Mouse (Mus musculus): Measurements from ENCODE around the gene Olfr1501.

DNA sequence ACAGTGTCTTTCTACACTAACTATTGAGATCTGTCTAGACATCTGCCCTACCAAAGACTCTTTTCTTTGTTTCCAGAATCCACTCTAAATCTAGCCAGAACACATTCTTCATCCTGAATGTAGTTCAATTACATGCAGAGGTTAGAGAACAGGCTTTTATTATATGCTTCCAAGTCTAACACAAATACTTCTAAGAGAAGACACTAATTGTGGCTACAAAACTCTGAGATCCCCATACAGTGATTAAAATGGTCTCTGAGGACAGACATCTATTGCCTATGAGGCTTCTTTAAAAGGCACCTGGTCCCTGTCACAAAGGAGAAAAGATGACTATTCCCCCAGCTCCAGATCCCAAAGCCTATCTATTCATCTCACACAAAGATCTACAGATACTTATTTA, 20.1 kb downstream of the Olfr1501 start, which contains the start of gene Olfr1500:
- TF ChIP-seq CTCF (IDR thresholded peaks at IDR 0.05; ENCODE audit: insufficient read depth, low read depth, low read length) (no peak), POLR2A (IDR thresholded peaks at IDR 0.05; ENCODE audit: insufficient read depth, low read depth, low read length) (no peak)

Measured in olfactory bulb, adult 2 months (tissue).